Mouse (Mus musculus): Measurements from ENCODE around the gene Mrpl51. TPM values are rescaled to one million over a fixed set of nuclear protein-coding genes. Genes with fewer than 3 reads are reported as not detected.
A peak's percentile ranks its signal among the peaks of the same experiment; 100 is the strongest.

The Mrpl51 gene
- 10 to 100 TPM; 62.6 to 72.8 TPM for total RNA-seq (2021)
- long read RNA-seq, experiment 1, transcript Mrpl51-201 (3 exons, 3,427 nt), result major isoform, 23 of 29 reads
- long read RNA-seq, experiment 1, partial matches to known transcripts, result 3 of 29 reads
- long read RNA-seq, experiment 1, other reads (novel, unspliced or antisense), result 0 of 29 reads
- long read RNA-seq, experiment 2, transcript Mrpl51-201 (3 exons, 3,427 nt), result major isoform, 24 of 27 reads
- long read RNA-seq, experiment 2, partial matches to known transcripts, result 1 of 27 reads
- long read RNA-seq, experiment 2, other reads (novel, unspliced or antisense), result 0 of 27 reads

DNA sequence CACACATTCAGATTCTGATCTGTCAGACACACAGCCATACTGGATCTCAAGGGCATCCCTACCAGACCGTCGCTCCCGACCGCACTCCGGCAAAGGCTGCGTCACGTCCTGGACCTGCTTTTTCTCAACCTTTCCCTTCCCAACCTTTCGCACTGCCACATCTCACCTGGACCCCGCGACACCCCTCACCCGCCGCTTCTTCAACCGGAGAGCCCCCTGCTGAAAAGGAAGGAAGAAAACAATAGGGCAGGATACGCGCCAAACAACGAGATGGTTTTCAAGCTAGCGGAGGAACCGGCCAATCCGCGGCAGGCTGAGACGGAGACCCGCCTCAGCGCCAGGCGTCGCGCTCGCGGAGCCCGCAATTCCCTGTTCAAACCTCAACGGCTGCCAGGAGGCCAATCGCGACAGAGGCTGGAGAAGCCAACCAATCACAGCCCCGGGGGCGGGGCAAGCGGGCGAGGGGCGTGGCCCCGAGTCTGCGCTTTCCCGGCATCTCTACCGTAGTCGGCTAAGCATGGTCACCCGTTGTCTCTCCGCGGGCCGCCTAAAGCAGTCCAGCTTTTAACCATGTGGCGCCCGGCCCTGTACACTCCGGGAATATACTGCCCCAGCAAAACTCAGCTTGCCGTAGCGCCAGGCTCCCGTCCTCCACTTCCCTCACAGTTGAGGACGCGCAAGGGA is at the start of gene Mrpl51, which contains the start of gene Ncapd2:
TSS of gene Mrpl51 (plus strand) at position 470 of the 684 bp plus-strand sequence.
TSS of gene Ncapd2 (minus strand) at position 370 of the 684 bp plus-strand sequence.
- DNase-seq (ENCODE audit: low spot score in 2 of 2), result peak; percentile 99
- intact Hi-C loops (cut with DNase I), result no loop called here

GRCm38 (mm10) chr6:125142436-125142835 is 49.2 kb upstream of the Mrpl51 start:
- intact Hi-C loops (cut with DNase I), result no loop called here
- DNase-seq (ENCODE audit: low spot score in 2 of 2), result no peak

DNA sequence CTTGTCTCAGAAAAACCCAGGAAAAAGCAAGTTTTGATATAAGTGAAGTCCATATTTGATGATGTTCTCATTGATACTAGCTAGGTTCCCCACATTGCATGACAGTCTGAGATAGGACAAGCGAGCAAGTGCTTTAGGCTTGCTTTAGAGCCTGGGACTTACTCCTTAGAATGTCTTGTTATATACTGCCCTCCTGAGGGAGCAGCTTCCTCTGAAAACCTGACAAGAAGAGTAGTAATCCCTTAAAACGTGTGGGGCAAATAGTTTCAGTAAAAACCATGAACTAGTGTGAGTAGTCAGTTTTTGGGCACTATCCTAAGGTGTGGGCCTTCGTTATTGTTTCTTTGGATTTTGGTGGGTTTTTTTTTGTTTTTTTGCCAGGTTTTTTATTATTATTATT is 48.5 kb upstream of the Mrpl51 start:
- intact Hi-C loops (cut with DNase I), result no loop called here
- DNase-seq (ENCODE audit: low spot score in 2 of 2), result no peak

GRCm38 (mm10) chr6:125143904-125144303 is 47.7 kb upstream of the Mrpl51 start:
- no peak for DNase-seq (ENCODE audit: low spot score in 2 of 2)
- intact Hi-C loops (cut with DNase I), result no loop called here

GRCm38 (mm10) chr6:125145001-125145400 is 46.6 kb upstream of the Mrpl51 start, which contains the start of gene Iffo1:
Gene Iffo1, plus strand, starts transcription at chr6:125145241.
- intact Hi-C loops (cut with DNase I), result loop anchor here (5.0 kb wide), 1 partner anchor 127 kb away; no protein-coding TSS in a partner anchor
- DNase-seq (ENCODE audit: low spot score in 2 of 2), result peak; percentile 93 to 97

GRCm38 (mm10) chr6:125145479-125145951 is 46.1 kb upstream of the Mrpl51 start:
- peak in 1 of 2 experiments; percentile 40 for DNase-seq (ENCODE audit: low spot score in 2 of 2)
- intact Hi-C loops (cut with DNase I), result loop anchor here (5.0 kb wide), 1 partner anchor 127 kb away; no protein-coding TSS in a partner anchor

DNA sequence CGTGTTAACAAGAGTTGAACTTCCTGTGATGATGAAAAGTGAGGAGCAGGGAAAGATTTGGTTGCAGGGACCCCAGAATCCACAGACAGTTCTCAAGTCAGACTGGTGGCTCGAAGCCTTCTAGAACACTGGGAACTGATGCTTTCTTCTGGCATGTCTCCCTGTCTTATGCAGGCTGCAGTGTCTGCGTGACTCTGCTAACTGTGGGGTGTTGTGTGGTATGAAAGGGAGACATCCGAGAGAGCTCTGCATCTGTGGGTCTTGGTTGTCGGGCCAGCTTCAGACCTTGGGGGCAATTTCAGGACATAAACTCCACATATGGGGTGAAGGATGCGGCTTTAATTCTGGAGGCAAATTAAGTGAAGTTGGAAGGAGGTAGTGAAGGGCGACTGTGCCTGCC is 45.5 kb upstream of the Mrpl51 start:
- peak; percentile 44 to 63 for DNase-seq (ENCODE audit: low spot score in 2 of 2)

GRCm38 (mm10) chr6:125146797-125147196 is 44.8 kb upstream of the Mrpl51 start:
- intact Hi-C loops (cut with DNase I), result loop anchor here (5.0 kb wide), 1 partner anchor 126 kb away; no protein-coding TSS in a partner anchor
- DNase-seq (ENCODE audit: low spot score in 2 of 2), result peak; percentile 48 to 65

More for the DNA sequence above, 45.5 kb upstream of the Mrpl51 start:
- intact Hi-C loops (cut with DNase I), result loop anchor here (5.0 kb wide), 1 partner anchor 126 kb away; no protein-coding TSS in a partner anchor

GRCm38 (mm10) chr6:125147329-125147728 is 44.3 kb upstream of the Mrpl51 start:
- no peak for DNase-seq (ENCODE audit: low spot score in 2 of 2)
- intact Hi-C loops (cut with DNase I), result loop anchor here (5.0 kb wide), 1 partner anchor 125 kb away; no protein-coding TSS in a partner anchor

GRCm38 (mm10) chr6:125148251-125148925 is 43.2 kb upstream of the Mrpl51 start:
- DNase-seq (ENCODE audit: low spot score in 2 of 2), result peak; percentile 43 to 72
- intact Hi-C loops (cut with DNase I), result loop anchor here (5.0 kb wide), 1 partner anchor 124 kb away; no protein-coding TSS in a partner anchor

GRCm38 (mm10) chr6:125148926-125149568 is 42.6 kb upstream of the Mrpl51 start:
- intact Hi-C loops (cut with DNase I), result loop anchor here (5.0 kb wide), 1 partner anchor 123 kb away; no protein-coding TSS in a partner anchor
- peak; percentile 64 to 82 for DNase-seq (ENCODE audit: low spot score in 2 of 2)

GRCm38 (mm10) chr6:125149569-125149950 is 42.0 kb upstream of the Mrpl51 start:
- no peak for DNase-seq (ENCODE audit: low spot score in 2 of 2)
- intact Hi-C loops (cut with DNase I), result loop anchor here (5.0 kb wide), 1 partner anchor 123 kb away; no protein-coding TSS in a partner anchor

DNA sequence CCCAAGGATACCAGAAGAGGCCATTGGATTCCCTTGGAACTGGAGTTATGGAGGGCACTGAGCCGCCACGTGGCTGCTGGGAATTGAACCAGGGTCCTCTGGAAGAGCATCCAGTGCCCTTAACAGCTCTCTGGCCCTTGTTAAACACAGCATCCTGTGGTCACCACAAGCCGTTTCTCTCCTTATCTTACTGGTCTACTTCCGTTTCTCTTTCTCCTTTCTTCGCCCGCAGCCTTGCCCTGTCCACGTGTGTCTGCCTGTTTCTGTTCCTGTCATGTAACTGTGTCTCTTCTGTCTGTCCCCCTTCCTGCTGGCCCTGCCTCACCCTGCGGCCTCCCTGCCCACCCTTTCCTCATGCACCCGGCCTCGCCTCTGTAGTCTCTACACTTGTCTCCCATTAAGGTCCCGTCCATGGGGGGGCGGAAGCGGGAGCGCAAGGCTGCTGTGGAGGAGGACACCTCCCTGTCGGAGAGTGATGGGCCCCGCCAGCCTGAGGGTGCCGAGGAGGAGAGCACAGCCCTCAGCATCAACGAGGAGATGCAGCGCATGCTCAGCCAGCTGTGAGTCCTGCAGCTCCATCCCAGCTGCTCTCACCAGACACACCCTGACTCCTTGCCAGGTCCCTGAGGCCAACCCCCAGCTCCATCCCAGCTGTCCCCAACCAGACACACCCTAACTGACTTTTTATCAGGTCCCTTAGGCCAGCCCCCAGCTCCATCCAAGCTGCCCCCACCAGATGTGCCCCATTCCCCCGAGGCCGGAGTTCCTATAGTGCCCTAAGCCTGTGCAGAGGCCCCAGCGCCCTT is 39.2 kb upstream of the Mrpl51 start:
- DNase-seq (ENCODE audit: low spot score in 2 of 2), result no peak
- intact Hi-C loops (cut with DNase I), result no loop called here

- no peak for DNase-seq (ENCODE audit: low spot score in 2 of 2)
- intact Hi-C loops (cut with DNase I), result no loop called here
Measured at GRCm38 (mm10) chr6:125153018-125153389, 38.6 kb upstream of the Mrpl51 start.

DNA sequence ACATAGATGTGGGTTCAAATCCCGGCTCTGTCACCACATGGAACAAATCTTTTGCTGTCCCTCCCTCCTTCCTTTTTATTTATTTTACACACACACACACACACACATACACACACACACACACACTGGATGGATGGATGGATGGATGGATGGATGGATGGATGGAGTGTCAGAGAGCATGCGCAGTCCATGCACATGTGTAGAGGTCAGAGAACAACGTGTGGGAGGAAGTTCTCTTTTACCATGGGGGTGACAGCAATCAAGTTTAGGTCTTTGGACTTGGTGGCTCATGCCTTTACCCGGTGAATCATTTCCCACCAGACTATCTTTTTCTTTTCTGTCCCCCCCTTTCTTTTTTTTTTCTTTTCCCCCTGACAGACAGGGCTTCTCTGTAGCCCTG is 37.9 kb upstream of the Mrpl51 start:
- intact Hi-C loops (cut with DNase I), result no loop called here
- DNase-seq (ENCODE audit: low spot score in 2 of 2), result no peak

GRCm38 (mm10) chr6:125154550-125154949 is 37.1 kb upstream of the Mrpl51 start:
- intact Hi-C loops (cut with DNase I), result no loop called here

DNA sequence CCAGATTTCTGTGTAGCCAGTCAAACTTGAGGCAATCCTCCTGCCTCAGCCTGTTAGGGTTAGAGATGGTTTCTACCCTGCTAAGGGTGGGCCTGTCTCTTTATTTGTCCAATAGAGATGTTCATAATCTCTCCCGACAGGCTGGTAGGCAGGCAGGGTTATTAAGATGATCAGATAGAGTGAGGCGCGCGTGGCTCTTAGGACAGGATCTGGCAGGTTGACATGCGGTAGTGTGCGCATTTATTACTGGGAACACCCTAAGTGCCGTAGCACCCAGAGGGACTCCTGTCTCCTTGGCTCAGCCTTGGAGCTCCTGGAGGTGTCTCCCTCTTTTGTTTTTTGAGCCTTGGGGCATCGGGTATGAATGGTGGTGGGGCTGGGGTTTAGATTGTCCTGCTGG is 36.3 kb upstream of the Mrpl51 start:
- DNase-seq (ENCODE audit: low spot score in 2 of 2), result no peak
- intact Hi-C loops (cut with DNase I), result no loop called here

More at GRCm38 (mm10) chr6:125154550-125154949, 37.1 kb upstream of the Mrpl51 start:
- DNase-seq (ENCODE audit: low spot score in 2 of 2), result no peak

GRCm38 (mm10) chr6:125156491-125156890 is 35.1 kb upstream of the Mrpl51 start:
- DNase-seq (ENCODE audit: low spot score in 2 of 2), result no peak
- intact Hi-C loops (cut with DNase I), result no loop called here

All from left cerebral cortex, postnatal 14 days (tissue).